Mouse (Mus musculus): ENCODE measurements around the gene Ipo4. TPM values are rescaled to one million over a fixed set of nuclear protein-coding genes. Genes with fewer than 3 reads are reported as not detected.

Ipo4 gene
- polyA plus RNA-seq, 1 experiment from 2014 or later, result 45.0 TPM

GRCm38 (mm10) chr14:55656935-55657334, 21.2 kb upstream of the Ipo4 start:
- ATAC-seq (replicated peaks; ENCODE audit: insufficient number of reproducible peaks, insufficient read depth, low FRiP score, low read depth), result 0 out of 2 replicates have a peak, but pooled peaks have one; percentile 64
- no peaks in the 10 kb centered on the region for H3K27me3 ChIP-seq
- H3K4me2 ChIP-seq, result peak overlapping the region; percentile 19
- H3K9me3 ChIP-seq (replicated peaks), result no peaks in the 10 kb centered on the region
- H3K36me3 ChIP-seq, result peaks cover 17% of the 10 kb centered on the region
- H3K4me1 ChIP-seq (replicated peaks), result peaks cover 28% of the 10 kb centered on the region
- H3K9ac ChIP-seq, result no peak overlapping the region
- 53% methylated on average over 3 of the region's 3 CpGs for WGBS
- H3K4me3 ChIP-seq, result no peak overlapping the region
- peak overlapping the region; percentile 83 for H3K27ac ChIP-seq

DNA sequence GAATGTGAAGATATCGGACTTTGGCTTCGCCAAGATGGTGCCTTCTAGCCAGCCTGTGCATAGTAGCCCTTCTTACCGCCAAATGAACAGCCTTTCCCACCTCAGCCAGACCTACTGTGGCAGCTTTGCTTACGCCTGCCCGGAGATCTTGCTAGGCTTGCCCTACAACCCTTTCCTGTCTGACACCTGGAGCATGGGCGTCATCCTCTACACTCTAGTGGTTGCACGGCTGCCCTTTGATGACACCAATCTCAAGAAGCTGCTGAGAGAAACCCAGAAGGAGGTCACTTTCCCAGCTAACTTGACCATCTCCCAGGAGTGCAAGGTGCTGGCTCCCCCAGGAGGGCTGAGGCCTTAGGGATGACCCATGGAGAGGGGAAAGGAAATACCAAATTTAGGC, 15.8 kb upstream of the Ipo4 start:
- ATAC-seq (replicated peaks; ENCODE audit: insufficient number of reproducible peaks, insufficient read depth, low FRiP score, low read depth), result no peak
- H3K4me2 ChIP-seq, result no peak overlapping the region
- H3K9me3 ChIP-seq (replicated peaks), result no peaks in the 10 kb centered on the region
- no peaks in the 10 kb centered on the region for H3K36me3 ChIP-seq
- no peak overlapping the region for H3K4me3 ChIP-seq
- no peak overlapping the region for H3K9ac ChIP-seq
- no peaks in the 10 kb centered on the region for H3K27me3 ChIP-seq
- 73% methylated on average over 7 of the region's 7 CpGs for WGBS
- H3K4me1 ChIP-seq (replicated peaks), result no peaks in the 10 kb centered on the region
- H3K27ac ChIP-seq, result no peak overlapping the region

DNA sequence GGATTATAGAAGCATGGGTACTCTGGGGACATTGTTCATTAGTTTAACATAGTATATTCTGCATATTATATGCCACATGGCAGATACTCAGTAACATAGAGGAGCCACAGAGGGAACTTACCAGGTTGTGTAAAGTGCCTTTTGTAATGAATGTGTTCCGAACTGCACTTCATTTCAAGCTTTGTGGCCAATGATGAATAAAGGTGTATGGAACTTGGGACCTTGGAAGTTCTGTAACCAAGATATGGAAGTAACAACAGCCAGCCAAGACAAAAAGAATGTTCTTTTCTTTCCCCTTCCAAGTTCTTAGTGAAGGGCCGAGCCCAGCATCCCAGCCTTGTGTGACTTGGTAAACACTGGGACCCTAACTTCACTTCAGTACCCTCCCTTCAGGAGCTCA, 14.1 kb upstream of the Ipo4 start, which contains the start of gene Tssk4:
Tssk4 (plus strand) TSS at position 301 of the 400 bp plus-strand sequence.
- peaks cover 6% of the 10 kb centered on the region for H3K4me1 ChIP-seq (replicated peaks)
- WGBS, result 91% methylated on average over 2 of the region's 2 CpGs
- H3K27ac ChIP-seq, result no peak within 1 kb of the TSS
- no peak within 1 kb of the TSS for H3K4me3 ChIP-seq
- no peak for ATAC-seq (replicated peaks; ENCODE audit: insufficient number of reproducible peaks, insufficient read depth, low FRiP score, low read depth)
- no peak within 1 kb of the TSS for H3K9ac ChIP-seq
- H3K9me3 ChIP-seq (replicated peaks), result no peaks in the 10 kb centered on the region
- no peaks in the 10 kb centered on the region for H3K27me3 ChIP-seq
- no peaks in the 10 kb centered on the region for H3K36me3 ChIP-seq
- no peak within 1 kb of the TSS for H3K4me2 ChIP-seq

GRCm38 (mm10) chr14:55644261-55644888, 8.6 kb upstream of the Ipo4 start:
- peak overlapping the region; percentile 93 for H3K27ac ChIP-seq
- H3K9ac ChIP-seq, result peak overlapping the region; percentile 86
- H3K36me3 ChIP-seq, result peaks cover 20% of the 10 kb centered on the region
- no peak for ATAC-seq (replicated peaks; ENCODE audit: insufficient number of reproducible peaks, insufficient read depth, low FRiP score, low read depth)
- no peaks in the 10 kb centered on the region for H3K9me3 ChIP-seq (replicated peaks)
- H3K4me3 ChIP-seq, result peak overlapping the region; percentile 93
- no peaks in the 10 kb centered on the region for H3K27me3 ChIP-seq
- peak overlapping the region; percentile 78 for H3K4me2 ChIP-seq
- peaks cover 21% of the 10 kb centered on the region for H3K4me1 ChIP-seq (replicated peaks)
- WGBS, result 22% methylated on average over 17 of the region's 17 CpGs

GRCm38 (mm10) chr14:55643060-55643907, 7.5 kb upstream of the Ipo4 start, which contains the start of gene Tm9sf1:
TSS of gene Tm9sf1 (minus strand) at chr14:55643806.
- Histone ChIP-seq H3K27me3 (no peaks in the 10 kb centered on the region), H3K4me2 (peak within 1 kb of the TSS; percentile 78), H3K4me1 (replicated peaks) (peaks cover 21% of the 10 kb centered on the region), H3K4me3 (peak within 1 kb of the TSS; percentile 93), H3K27ac (peak within 1 kb of the TSS; percentile 93), H3K9ac (peak within 1 kb of the TSS; percentile 86), H3K36me3 (peaks cover 31% of the 10 kb centered on the region), H3K9me3 (replicated peaks) (no peaks in the 10 kb centered on the region)
- under 1% methylated on average over 89 of the region's 89 CpGs for WGBS
- peak; percentile 89 for ATAC-seq (replicated peaks; ENCODE audit: insufficient number of reproducible peaks, insufficient read depth, low FRiP score, low read depth)

DNA sequence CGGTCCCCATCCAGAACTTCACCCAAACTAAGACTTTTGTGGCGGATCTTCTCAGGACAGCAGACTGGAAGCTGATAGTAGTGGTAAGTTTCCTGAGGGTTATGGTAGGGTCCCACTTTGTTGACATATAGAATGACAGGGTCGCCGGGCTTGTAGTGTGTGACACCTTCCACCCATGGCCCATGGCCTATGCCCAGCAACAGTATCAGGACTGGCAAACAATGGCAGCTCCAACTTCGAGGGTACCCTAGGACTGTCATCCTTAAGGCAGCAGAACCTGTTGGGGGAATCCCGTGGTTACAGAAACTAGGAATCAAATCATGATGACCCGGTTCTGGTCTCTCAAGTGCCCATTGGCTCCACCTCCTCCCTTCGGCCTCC, 6.9 kb upstream of the Ipo4 start:
- Histone ChIP-seq H3K9ac (peak overlapping the region; percentile 86), H3K4me2 (peak overlapping the region; percentile 78), H3K36me3 (peaks cover 37% of the 10 kb centered on the region), H3K27ac (peak overlapping the region; percentile 93), H3K27me3 (no peaks in the 10 kb centered on the region), H3K4me1 (replicated peaks) (peaks cover 21% of the 10 kb centered on the region), H3K9me3 (replicated peaks) (no peaks in the 10 kb centered on the region), H3K4me3 (peak overlapping the region; percentile 93)
- WGBS, result 19% methylated on average over 8 of the region's 8 CpGs
- ATAC-seq (replicated peaks; ENCODE audit: insufficient number of reproducible peaks, insufficient read depth, low FRiP score, low read depth), result peak; percentile 27; the same call in 1 of the 2 replicates

DNA sequence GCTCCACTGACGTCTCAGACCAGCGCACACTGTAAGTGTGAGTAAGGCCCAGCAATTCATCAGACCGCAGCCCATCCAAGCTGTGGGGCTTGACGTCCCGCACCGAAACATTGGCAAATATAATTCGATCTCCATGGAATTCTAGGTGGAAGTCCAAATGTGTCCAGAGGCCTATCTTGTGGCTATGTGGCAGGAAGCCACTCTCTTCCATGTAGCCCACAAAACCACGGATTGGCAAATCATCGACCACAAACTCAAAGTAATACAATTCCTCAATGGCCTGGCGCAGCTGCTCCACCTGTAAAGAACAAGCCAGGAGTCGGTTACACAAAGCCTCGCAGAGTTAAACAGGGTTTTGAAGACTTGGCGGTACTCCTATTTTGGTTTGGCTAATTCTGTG, 5.5 kb upstream of the Ipo4 start:
- no peak overlapping the region for H3K4me3 ChIP-seq
- no peak overlapping the region for H3K4me2 ChIP-seq
- H3K27me3 ChIP-seq, result no peaks in the 10 kb centered on the region
- H3K9ac ChIP-seq, result no peak overlapping the region
- H3K36me3 ChIP-seq, result peaks cover 51% of the 10 kb centered on the region
- 93% methylated on average over 13 of the region's 13 CpGs for WGBS
- H3K9me3 ChIP-seq (replicated peaks), result no peaks in the 10 kb centered on the region
- ATAC-seq (replicated peaks; ENCODE audit: insufficient number of reproducible peaks, insufficient read depth, low FRiP score, low read depth), result no peak
- H3K4me1 ChIP-seq (replicated peaks), result peaks cover 22% of the 10 kb centered on the region
- no peak overlapping the region for H3K27ac ChIP-seq

DNA sequence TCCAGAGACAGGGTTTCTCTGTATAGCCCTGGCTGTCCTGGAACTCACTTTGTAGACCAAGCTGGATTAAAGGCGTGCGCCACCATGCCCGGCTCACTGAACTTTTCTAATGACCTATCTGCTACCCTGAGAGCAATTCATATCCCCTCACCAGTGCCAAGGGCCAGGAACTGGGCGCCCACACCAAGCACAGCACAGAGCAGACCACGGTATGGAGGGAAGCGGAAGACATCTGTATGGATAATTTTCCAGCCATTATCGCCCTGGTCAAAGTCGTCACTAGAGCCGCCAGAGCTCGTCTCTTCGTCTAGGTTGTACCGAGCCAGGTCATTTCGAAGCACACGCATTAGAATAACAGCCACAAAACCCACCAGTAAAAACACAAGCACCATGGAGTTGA, 5.1 kb upstream of the Ipo4 start:
- Histone ChIP-seq H3K4me2 (no peak overlapping the region), H3K27me3 (no peaks in the 10 kb centered on the region), H3K9ac (no peak overlapping the region), H3K4me1 (replicated peaks) (peaks cover 26% of the 10 kb centered on the region), H3K27ac (no peak overlapping the region), H3K36me3 (peaks cover 54% of the 10 kb centered on the region), H3K4me3 (no peak overlapping the region), H3K9me3 (replicated peaks) (no peaks in the 10 kb centered on the region)
- ATAC-seq (replicated peaks; ENCODE audit: insufficient number of reproducible peaks, insufficient read depth, low FRiP score, low read depth), result no peak
- WGBS, result 96% methylated on average over 14 of the region's 14 CpGs

- Histone ChIP-seq H3K9ac (no peak within 1 kb of the TSS), H3K27ac (no peak within 1 kb of the TSS), H3K4me1 (replicated peaks) (peaks cover 26% of the 10 kb centered on the region), H3K9me3 (replicated peaks) (no peaks in the 10 kb centered on the region), H3K27me3 (no peaks in the 10 kb centered on the region), H3K4me2 (no peak within 1 kb of the TSS), H3K4me3 (no peak within 1 kb of the TSS), H3K36me3 (peaks cover 68% of the 10 kb centered on the region)
- no peak for ATAC-seq (replicated peaks; ENCODE audit: insufficient number of reproducible peaks, insufficient read depth, low FRiP score, low read depth)
- WGBS, result 90% methylated on average over 9 of the region's 9 CpGs
Observed at GRCm38 (mm10) chr14:55637795-55638194, 2.0 kb upstream of the Ipo4 start, which contains the start of gene Gm49378. TSS of gene Gm49378 (minus strand) at chr14:55637895.

DNA sequence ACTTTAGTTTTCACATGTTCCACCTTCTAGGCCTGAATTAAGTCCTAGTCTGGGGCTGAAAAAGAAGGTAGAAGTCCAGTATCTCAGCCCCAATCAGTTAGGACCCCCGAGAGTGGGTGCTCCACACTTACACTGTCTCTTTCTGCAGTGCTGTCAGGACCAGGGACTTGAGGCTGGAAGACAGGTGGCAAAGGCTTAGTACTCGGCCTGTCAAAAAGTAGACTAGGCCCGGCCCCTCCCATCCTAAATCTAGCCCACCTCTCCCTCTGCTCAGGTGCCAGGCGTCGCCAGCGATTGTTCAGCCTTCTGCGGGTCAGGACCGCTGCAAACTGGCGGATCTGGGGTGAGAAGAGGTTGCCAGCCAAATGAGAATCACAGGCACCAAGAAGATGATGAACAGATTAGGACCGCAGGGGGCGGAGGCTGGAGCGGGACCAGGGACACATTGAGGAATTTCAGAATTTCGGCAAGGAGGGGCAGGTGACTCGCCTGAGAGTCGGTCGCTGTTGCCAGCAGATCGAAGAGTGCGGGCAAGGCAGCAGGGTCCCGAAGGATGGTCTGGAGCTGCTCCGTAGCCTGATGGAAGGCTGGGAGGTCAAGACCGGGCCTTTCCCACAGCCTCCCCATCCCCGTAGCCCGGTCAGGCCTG, 759 bp downstream of the Ipo4 start:
- H3K9me3 ChIP-seq (replicated peaks), result no peaks in the 10 kb centered on the region
- peak overlapping the region; percentile 76 for H3K27ac ChIP-seq
- H3K27me3 ChIP-seq, result no peaks in the 10 kb centered on the region
- H3K4me3 ChIP-seq, result peak overlapping the region; percentile 71
- H3K4me2 ChIP-seq, result peak overlapping the region; percentile 97
- peaks cover 82% of the 10 kb centered on the region for H3K36me3 ChIP-seq
- ATAC-seq (replicated peaks; ENCODE audit: insufficient number of reproducible peaks, insufficient read depth, low FRiP score, low read depth), result peak; percentile 36
- peak overlapping the region; percentile 73 for H3K9ac ChIP-seq
- WGBS, result 3% methylated on average over 23 of the region's 23 CpGs
- peaks cover 20% of the 10 kb centered on the region for H3K4me1 ChIP-seq (replicated peaks)

DNA sequence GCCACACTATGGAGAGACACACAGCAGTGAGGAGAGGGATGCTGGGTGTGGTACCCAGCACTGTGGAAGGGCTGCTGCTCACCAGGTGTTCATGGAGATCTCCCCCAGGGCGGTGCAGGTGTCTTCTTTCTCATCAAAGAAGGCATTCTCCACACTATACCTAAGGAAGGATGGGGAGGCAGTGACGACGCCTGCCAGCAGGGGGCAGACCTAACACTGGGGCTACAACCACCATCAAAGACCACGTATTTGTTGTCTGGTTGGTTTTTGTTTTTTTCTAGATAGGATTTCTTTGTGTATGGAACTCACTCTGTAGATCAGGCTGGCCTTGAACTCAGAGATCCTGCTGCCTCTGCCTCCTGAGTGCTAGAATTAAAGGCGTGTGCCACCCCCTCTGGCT, 6.4 kb downstream of the Ipo4 start:
- Histone ChIP-seq H3K27me3 (no peaks in the 10 kb centered on the region), H3K27ac (no peak overlapping the region), H3K9ac (no peak overlapping the region), H3K9me3 (replicated peaks) (no peaks in the 10 kb centered on the region), H3K4me1 (replicated peaks) (peaks cover 9% of the 10 kb centered on the region; the same call in 1 of the 2 replicates), H3K4me2 (no peak overlapping the region), H3K36me3 (peaks cover 95% of the 10 kb centered on the region), H3K4me3 (no peak overlapping the region)
- WGBS, result 57% methylated on average over 5 of the region's 5 CpGs
- ATAC-seq (replicated peaks; ENCODE audit: insufficient number of reproducible peaks, insufficient read depth, low FRiP score, low read depth), result no peak

Measured in heart, embryonic 15.5 days (tissue).